Mouse (Mus musculus) adrenal gland, adult 2 months (tissue): ENCODE data around the gene Scn8a. TPM values are rescaled to one million over a fixed set of nuclear protein-coding genes. Genes with fewer than 3 reads are reported as not detected.
A peak's percentile ranks its signal among the peaks of the same experiment; 100 is the strongest.

ENCODE experiments used
- DNase-seq: peaks from one replicate; pipeline ENCODE4 v3.0.0; 2021
- polyA plus RNA-seq: library from polyadenylated mRNA; depleted of rRNA; stranded (reverse); fragments of >200 nt; gene quantifications from 2 replicates; pipeline ENCODE4 v1.2.3, GENCODE M21; 2012
- total RNA-seq, 2 experiments: library from RNA; stranded (reverse); gene quantifications; 2 replicates each; pipeline ENCODE4 v1.2.3; 2021

The Scn8a gene
- total and polyA plus RNA-seq, 3 experiments, result 2.4 to 4.6 (median 2.8) TPM

- no peak for DNase-seq
Observed at GRCm38 (mm10) chr15:101041966-101042365, 172.3 kb downstream of the Scn8a start.

- DNase-seq, result peak; percentile 47
Observed at GRCm38 (mm10) chr15:101042613-101043012, 173.0 kb downstream of the Scn8a start.

- DNase-seq, result no peak
Observed at GRCm38 (mm10) chr15:101044531-101044930, 174.9 kb downstream of the Scn8a start.

- no peak for DNase-seq
Observed at GRCm38 (mm10) chr15:101046039-101046526, 176.4 kb downstream of the Scn8a start.

GRCm38 (mm10) chr15:101046527-101047193 is 177.0 kb downstream of the Scn8a start:
- DNase-seq, result peak; percentile 75

- DNase-seq, result no peak
Observed at GRCm38 (mm10) chr15:101047194-101047555, 177.5 kb downstream of the Scn8a start, which contains the start of gene Gm47841. Gm47841 (minus strand) TSS chr15:101047397.

- no peak for DNase-seq
Observed at GRCm38 (mm10) chr15:101048338-101048896, 178.8 kb downstream of the Scn8a start.

GRCm38 (mm10) chr15:101051869-101052268 is 182.2 kb downstream of the Scn8a start:
- no peak for DNase-seq

GRCm38 (mm10) chr15:101052560-101053501 is 183.2 kb downstream of the Scn8a start:
- peak; percentile 61 for DNase-seq

GRCm38 (mm10) chr15:101053832-101054459 is 184.3 kb downstream of the Scn8a start:
- DNase-seq, result peak; percentile 20

- DNase-seq, result no peak
Observed at GRCm38 (mm10) chr15:101054541-101054940, 184.9 kb downstream of the Scn8a start.

- DNase-seq, result peak; percentile 61
Observed at GRCm38 (mm10) chr15:101056225-101056624, 186.6 kb downstream of the Scn8a start.

GRCm38 (mm10) chr15:101059570-101060279 is 190.1 kb downstream of the Scn8a start:
- DNase-seq, result no peak

GRCm38 (mm10) chr15:101060280-101060852 is 190.7 kb downstream of the Scn8a start:
- no peak for DNase-seq

- peak; percentile 21 for DNase-seq
Observed at GRCm38 (mm10) chr15:101065069-101065468, 195.4 kb downstream of the Scn8a start.

GRCm38 (mm10) chr15:101066364-101066847 is 196.7 kb downstream of the Scn8a start:
- DNase-seq, result no peak

GRCm38 (mm10) chr15:101066920-101067696 is 197.4 kb downstream of the Scn8a start:
- no peak for DNase-seq

- peak; percentile 24 for DNase-seq
Observed at GRCm38 (mm10) chr15:101068029-101068428, 198.4 kb downstream of the Scn8a start.

- DNase-seq, result no peak
Observed at GRCm38 (mm10) chr15:101068671-101069070, 199.0 kb downstream of the Scn8a start.

- DNase-seq, result no peak
Observed at GRCm38 (mm10) chr15:101069641-101070190, 200.1 kb downstream of the Scn8a start.
